Mouse (Mus musculus) heart, postnatal 0 days (tissue): Measurements from ENCODE around the gene Eng. TPM values are rescaled to one million over a fixed set of nuclear protein-coding genes. Genes with fewer than 3 reads are reported as not detected.

ENCODE experiments used
- ATAC-seq: fragments of 200-750 bp; cut with Nextera tagmentation; 2 replicates; pipeline ENCODE4 v1.8.0; 2017; ENCODE audit warnings: low read depth, moderate number of reproducible peaks, moderate library complexity; ENCODE audit not compliant: insufficient read depth
- DNase-seq: peaks from one replicate; pipeline ENCODE4 v3.0.0-alpha.2; 2016; ENCODE audit warnings: low spot score
- H3K27ac ChIP-seq: fragments of 300-500 bp; sonication (generic); 2 replicates; pipeline ENCODE4 v1.5.1; 2014; ENCODE audit warnings: low read depth, mild to moderate bottlenecking
- H3K27me3 ChIP-seq: fragments of 300-500 bp; sonication (generic); 2 replicates; pipeline ENCODE4 v1.6.1; 2014; ENCODE audit warnings: low read length, mixed read lengths; ENCODE audit not compliant: control insufficient read depth, insufficient read depth
- H3K36me3 ChIP-seq: fragments of 300-500 bp; sonication (generic); replicated peaks from 2 replicates; pipeline ENCODE4 v1.6.1; 2014; ENCODE audit warnings: low read length, mixed read lengths; ENCODE audit not compliant: control insufficient read depth, insufficient read depth
- H3K4me1 ChIP-seq: fragments of 300-500 bp; sonication (generic); 2 replicates; pipeline ENCODE4 v1.6.1; 2014; ENCODE audit warnings: antibody characterized with exemption; ENCODE audit not compliant: control insufficient read depth, insufficient read depth
- H3K4me2 ChIP-seq: fragments of 300-500 bp; sonication (generic); 2 replicates; pipeline ENCODE4 v1.6.1; 2014; ENCODE audit warnings: low read depth, mild to moderate bottlenecking, low read length, moderate library complexity
- H3K4me3 ChIP-seq: fragments of 300-500 bp; sonication (generic); 2 replicates; pipeline ENCODE4 v1.5.1; 2014; ENCODE audit warnings: low read depth, low read length
- H3K9ac ChIP-seq: fragments of 300-500 bp; sonication (generic); replicated peaks from 2 replicates; pipeline ENCODE4 v1.6.1; 2014; ENCODE audit warnings: low read depth, low read length, mixed read lengths
- H3K9me3 ChIP-seq: fragments of 300-500 bp; sonication (generic); replicated peaks from 2 replicates; pipeline ENCODE4 v1.6.1; 2016; ENCODE audit warnings: low read length; ENCODE audit not compliant: control insufficient read depth
- CTCF ChIP-seq: IDR thresholded peaks from 2 replicates; pipeline ENCODE4 v1.5.1; 2016; ENCODE audit warnings: antibody characterized with exemption, control low read depth, low read depth
- EP300 ChIP-seq: IDR thresholded peaks from 2 replicates; pipeline ENCODE4 v1.6.1; 2016; ENCODE audit warnings: antibody characterized with exemption, low read depth
- WGBS: fragments of 180-500 bp; shearing (Covaris S2); extraction: QIAGEN DNeasy Blood & Tissue Kit; methylation state at CpG from one replicate; pipeline ENCODE4 v1.1.7; 2014; 5-methylcytosine and 5-hydroxymethylcytosine counted together
- polyA plus RNA-seq: library from polyadenylated mRNA; unstranded; fragments of >200 nt; fragmentation: Nextera tagmentation; extraction: Ambion mirVana; gene quantifications from 2 replicates; pipeline ENCODE4 v1.2.1, GENCODE M21; 2015
- total RNA-seq: library from RNA; depleted of rRNA; stranded (reverse); fragments of >200 nt; gene quantifications from 2 replicates; pipeline ENCODE4 v1.2.3, GENCODE M21; 2014; ENCODE audit warnings: low replicate concordance

The Eng gene
- total and polyA plus RNA-seq, 2 experiments from 2014 or later: 123 to 137 TPM

- Histone ChIP-seq H3K4me1 (peaks cover 11% of the 10 kb centered on the region; the same call in 1 of the 2 replicates), H3K9ac (no peak overlapping the region), H3K4me2 (no peak overlapping the region), H3K27ac (no peak overlapping the region), H3K36me3 (peaks cover 84% of the 10 kb centered on the region), H3K9me3 (no peaks in the 10 kb centered on the region), H3K4me3 (no peak overlapping the region), H3K27me3 (no peaks in the 10 kb centered on the region)
- DNase-seq (no peak), ATAC-seq (no peak)
- TF ChIP-seq CTCF: no peak
- TF ChIP-seq EP300: no peak
- WGBS: 68% methylated on average over 6 of the region's 6 CpGs
These were observed 35.4 kb downstream of the Eng start for GRCm38 (mm10) chr2:32681754-32682153.

- H3K27ac ChIP-seq: no peak overlapping the region; the same call in 1 of the 2 replicates
- DNase-seq (no peak), ATAC-seq (no peak)
These were observed 36.5 kb downstream of the Eng start for GRCm38 (mm10) chr2:32682721-32683417.

GRCm38 (mm10) chr2:32683701-32684100, 37.3 kb downstream of the Eng start:
- no peaks in the 10 kb centered on the region for H3K27me3 ChIP-seq
- H3K27ac ChIP-seq: no peak overlapping the region
- no peak for ATAC-seq
- no peak overlapping the region for H3K4me3 ChIP-seq
- no peak overlapping the region for H3K9ac ChIP-seq
- peaks cover 68% of the 10 kb centered on the region for H3K36me3 ChIP-seq
- DNase-seq: no peak
- no peaks in the 10 kb centered on the region for H3K9me3 ChIP-seq
- peaks cover 10% of the 10 kb centered on the region; the same call in 1 of the 2 replicates for H3K4me1 ChIP-seq
- H3K4me2 ChIP-seq: no peak overlapping the region
- TF ChIP-seq CTCF (no peak), EP300 (no peak)
- WGBS: 85% methylated on average over 10 of the region's 10 CpGs

More at GRCm38 (mm10) chr2:32682721-32683417, 36.5 kb downstream of the Eng start:
- H3K9ac ChIP-seq: no peak overlapping the region
- H3K4me1 ChIP-seq: peaks cover 11% of the 10 kb centered on the region; the same call in 1 of the 2 replicates
- H3K36me3 ChIP-seq: peaks cover 76% of the 10 kb centered on the region
- no peak overlapping the region for H3K4me3 ChIP-seq
- no peaks in the 10 kb centered on the region for H3K9me3 ChIP-seq
- no peak for TF ChIP-seq CTCF
- no peak for TF ChIP-seq EP300
- H3K4me2 ChIP-seq: no peak overlapping the region
- H3K27me3 ChIP-seq: no peaks in the 10 kb centered on the region
- 75% methylated on average over 14 of the region's 14 CpGs for WGBS

- Histone ChIP-seq H3K27me3 (no peaks in the 10 kb centered on the region), H3K27ac (no peak overlapping the region), H3K4me3 (no peak overlapping the region), H3K4me1 (peaks cover 5% of the 10 kb centered on the region; the same call in 1 of the 2 replicates), H3K9ac (no peak overlapping the region), H3K9me3 (no peaks in the 10 kb centered on the region), H3K36me3 (peaks cover 58% of the 10 kb centered on the region), H3K4me2 (no peak overlapping the region)
- DNase-seq (no peak), ATAC-seq (no peak)
- TF ChIP-seq EP300: no peak
- TF ChIP-seq CTCF: no peak
- 84% methylated on average over 15 of the region's 15 CpGs for WGBS
These were observed 38.5 kb downstream of the Eng start for GRCm38 (mm10) chr2:32684681-32685428.

GRCm38 (mm10) chr2:32685807-32686206, 39.4 kb downstream of the Eng start:
- Histone ChIP-seq H3K27ac (no peak overlapping the region), H3K4me2 (no peak overlapping the region), H3K4me1 (no peaks in the 10 kb centered on the region), H3K4me3 (no peak overlapping the region), H3K27me3 (no peaks in the 10 kb centered on the region), H3K36me3 (peaks cover 54% of the 10 kb centered on the region), H3K9ac (no peak overlapping the region), H3K9me3 (no peaks in the 10 kb centered on the region)
- WGBS: 88% methylated on average over 3 of the region's 3 CpGs
- TF ChIP-seq CTCF (no peak), EP300 (no peak)
- DNase-seq: no peak
- ATAC-seq: no peak
